Mouse (Mus musculus): ENCODE data around the gene Gsdma2.

DNA sequence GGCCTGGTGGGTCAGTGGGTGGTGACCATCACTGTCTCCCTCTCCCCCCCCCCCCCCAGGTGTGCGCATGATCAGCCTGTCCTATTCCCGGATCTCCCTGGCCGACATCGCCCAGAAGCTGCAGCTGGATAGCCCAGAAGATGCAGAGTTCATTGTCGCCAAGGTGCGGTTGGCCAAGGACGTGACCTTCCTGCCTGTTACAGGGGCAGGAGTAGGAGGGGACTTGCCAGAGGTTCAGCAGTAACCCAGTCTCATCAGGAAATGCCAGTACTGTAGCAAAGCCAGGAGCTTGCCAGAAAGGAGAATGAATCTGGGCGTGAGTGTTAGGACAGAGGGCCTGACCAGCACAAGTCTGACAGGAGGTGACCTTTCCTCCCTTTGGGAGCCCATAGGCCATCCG is 47.2 kb downstream of the Gsdma2 start:
- TF ChIP-seq POLR2A (IDR thresholded peaks at IDR 0.05; ENCODE audit: extremely low read depth, insufficient read depth, low read length) = no peak
- no peak for TF ChIP-seq CTCF (IDR thresholded peaks at IDR 0.05; ENCODE audit: low read depth, low read length)

Measured in liver, adult 2 months (tissue).